Mouse (Mus musculus): ENCODE results near the gene Arf3. TPM values are rescaled to one million over a fixed set of nuclear protein-coding genes. Genes with fewer than 3 reads are reported as not detected.
"Not testable (repeated sequence)": the region's sequence is repeated elsewhere in the genome, so short reads cannot be mapped to it uniquely, and the experiment has no call there.

The Arf3 gene
- total RNA-seq (2022), result 10 to 100 TPM; 18.0 to 20.9 (median 19.1) TPM

- peak; percentile 93 for DNase-seq (ENCODE audit: low spot score)
Measured at GRCm38 (mm10) chr15:98762670-98763529, at the start of gene Arf3. Gene Arf3, minus strand, starts transcription at chr15:98763214.

DNA sequence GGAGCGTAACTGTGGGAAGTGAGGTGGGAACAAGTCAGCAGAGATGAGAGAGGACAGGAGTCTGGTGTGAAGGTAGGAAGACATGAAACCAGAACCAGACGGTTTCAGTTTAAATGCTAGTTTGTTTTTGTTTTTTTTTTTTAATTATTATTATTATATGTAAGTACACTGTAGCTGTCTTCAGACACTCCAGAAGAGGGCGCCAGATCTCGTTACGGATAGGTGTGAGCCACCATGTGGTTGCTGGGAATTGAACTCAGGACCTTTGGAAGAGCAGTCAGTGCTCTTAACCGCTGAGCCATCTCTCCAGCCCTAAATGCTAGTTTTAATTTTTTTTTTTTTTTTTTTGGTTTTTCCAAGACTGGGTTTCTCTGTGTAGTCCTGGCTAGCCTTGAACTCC, 47.2 kb upstream of the Arf3 start:
- DNase-seq (ENCODE audit: low spot score), result not testable (repeated sequence)

DNA sequence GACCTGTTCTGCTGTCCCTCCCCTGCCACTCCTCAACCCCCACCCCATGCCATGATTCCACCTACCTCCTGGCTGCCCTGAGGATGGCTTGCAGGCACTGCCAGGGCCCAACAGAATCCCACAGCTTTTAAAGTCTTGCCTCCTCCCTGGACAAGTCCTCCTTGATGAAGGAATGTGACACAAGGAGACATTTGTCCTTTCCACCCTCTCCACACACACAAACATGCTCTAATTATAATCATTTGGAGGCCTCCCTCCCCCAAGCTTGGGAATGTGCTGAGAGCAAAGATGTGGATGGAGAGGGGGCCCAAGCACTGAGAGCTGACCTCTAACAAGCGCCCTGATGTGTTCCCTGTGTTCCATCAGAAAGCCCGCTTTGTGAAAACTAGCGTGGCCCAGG, 46.4 kb upstream of the Arf3 start, which contains the start of gene Ddn:
Gene Ddn (minus strand): TSS at position 101 of the 400 bp plus-strand sequence.
- no peak for DNase-seq (ENCODE audit: low spot score)

- no peak for DNase-seq (ENCODE audit: low spot score)
Measured at GRCm38 (mm10) chr15:98808651-98809134, 45.7 kb upstream of the Arf3 start.

DNA sequence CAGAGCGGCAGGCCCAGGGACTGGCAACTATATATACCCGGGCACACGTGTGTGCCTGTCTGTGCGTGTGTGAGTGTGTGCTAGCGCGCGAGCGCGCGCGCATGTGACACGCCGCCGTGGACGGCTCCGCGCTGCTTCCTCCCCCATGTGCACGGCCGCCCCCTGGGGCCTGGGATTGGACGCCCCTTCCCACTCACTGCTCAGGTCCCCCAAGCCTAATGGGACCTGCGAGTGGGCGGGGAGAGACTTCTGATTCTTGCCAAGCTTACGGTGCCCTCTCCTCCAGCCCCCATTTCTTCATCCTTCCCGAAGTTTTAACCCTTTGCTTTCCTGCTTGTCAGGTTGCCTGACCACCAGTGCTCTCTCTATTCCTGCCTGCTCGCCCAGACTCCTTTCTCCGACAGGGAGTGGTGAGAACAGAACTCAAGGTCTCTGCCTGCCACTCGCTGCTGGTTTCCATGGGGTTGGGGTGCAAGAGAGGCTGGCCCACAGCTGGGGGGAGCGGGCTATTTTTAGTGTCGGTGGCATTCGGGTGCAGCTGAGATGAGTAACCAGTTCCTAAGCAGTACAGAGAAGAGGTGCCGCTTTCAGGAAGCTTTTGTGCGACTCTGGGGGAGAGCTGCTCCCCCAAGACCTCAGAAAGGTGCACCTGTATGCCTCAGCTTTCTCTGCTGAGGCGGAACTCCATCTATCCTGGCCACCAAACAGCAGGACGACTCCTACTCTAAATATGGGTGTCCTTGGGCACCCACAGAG, 45.1 kb upstream of the Arf3 start:
- no peak for DNase-seq (ENCODE audit: low spot score)

GRCm38 (mm10) chr15:98806809-98807770, 44.1 kb upstream of the Arf3 start:
- no peak for DNase-seq (ENCODE audit: low spot score)

- no peak for DNase-seq (ENCODE audit: low spot score)
Measured at GRCm38 (mm10) chr15:98806071-98806808, 43.2 kb upstream of the Arf3 start.

DNA sequence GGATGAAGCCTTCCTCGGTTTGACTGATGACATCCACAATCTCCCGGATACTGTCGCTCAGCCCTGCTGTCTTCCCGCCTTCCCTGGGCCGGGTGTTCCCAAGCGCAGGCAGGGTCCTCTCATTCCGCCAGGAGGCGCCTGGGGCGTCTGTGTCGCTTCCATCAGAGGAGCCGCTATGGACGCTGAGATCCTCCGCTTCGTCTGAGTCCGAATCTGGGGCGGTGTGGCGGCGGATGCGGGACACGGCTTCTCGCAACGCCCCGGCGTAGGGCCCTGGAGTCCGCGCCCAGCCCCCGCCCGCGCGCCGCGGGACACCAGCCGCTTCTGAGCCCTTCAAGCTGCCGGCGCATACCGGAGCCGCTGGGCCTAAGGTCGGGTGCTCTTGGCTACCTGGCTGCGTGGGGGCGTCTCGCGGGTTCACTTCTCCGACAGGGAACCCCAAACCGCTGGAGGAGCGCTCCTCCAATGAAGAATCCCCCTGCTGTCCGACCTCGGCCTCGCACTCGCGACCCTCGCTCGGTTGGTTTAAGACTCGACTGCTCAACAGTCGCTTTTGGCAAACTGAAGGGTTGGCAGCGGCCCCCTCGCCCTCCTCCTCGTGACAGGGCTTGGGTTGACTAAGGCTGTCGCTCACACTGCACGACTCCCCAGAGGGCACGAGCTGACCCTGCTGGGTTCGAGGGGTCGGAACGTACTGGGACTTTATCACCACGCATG, 42.5 kb upstream of the Arf3 start:
- peak; percentile 46 for DNase-seq (ENCODE audit: low spot score)

GRCm38 (mm10) chr15:98804054-98804453, 41.0 kb upstream of the Arf3 start:
- DNase-seq (ENCODE audit: low spot score), result peak; percentile 64

GRCm38 (mm10) chr15:98802926-98803325, 39.9 kb upstream of the Arf3 start:
- no peak for DNase-seq (ENCODE audit: low spot score)

DNA sequence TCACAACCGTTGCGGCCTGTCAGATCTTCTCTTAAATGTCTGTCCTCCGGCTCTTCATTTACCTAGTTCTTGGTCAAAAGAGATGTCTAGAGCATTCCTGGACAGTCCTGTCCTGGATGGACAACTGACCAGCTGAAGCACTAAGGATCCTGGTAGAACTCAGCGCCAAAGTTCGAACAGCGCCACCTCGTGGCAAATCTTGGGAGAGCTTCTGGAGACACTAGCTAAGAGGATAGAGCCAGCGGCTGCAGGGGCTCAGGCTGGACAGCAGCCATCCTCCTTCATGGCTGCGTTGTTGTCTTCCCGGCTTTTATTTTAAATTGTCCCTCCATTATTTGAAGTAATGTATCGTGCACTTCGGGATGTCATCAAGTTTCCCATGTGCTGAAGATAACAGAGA, 36.4 kb upstream of the Arf3 start:
- peak; percentile 65 for DNase-seq (ENCODE audit: low spot score)

DNA sequence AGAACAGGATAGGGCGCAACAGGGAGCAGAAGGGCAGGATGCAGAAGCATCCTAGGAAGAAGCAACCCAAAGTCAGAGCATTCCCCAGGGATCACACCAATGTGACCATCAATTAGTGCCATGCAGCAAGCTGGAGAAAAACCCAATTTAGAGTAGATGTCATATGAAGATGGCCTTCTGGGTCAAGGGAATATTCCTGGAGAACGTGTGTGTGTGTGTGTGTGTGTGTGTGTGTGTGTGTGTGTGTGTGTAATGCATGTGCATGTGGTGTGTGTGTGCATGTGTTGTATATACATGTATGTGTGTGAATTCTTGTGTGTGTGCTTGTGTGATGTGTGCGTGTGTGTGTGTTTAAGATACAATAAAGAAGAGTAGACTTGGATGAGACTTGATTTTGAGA, 35.9 kb upstream of the Arf3 start:
- DNase-seq (ENCODE audit: low spot score), result no peak

DNA sequence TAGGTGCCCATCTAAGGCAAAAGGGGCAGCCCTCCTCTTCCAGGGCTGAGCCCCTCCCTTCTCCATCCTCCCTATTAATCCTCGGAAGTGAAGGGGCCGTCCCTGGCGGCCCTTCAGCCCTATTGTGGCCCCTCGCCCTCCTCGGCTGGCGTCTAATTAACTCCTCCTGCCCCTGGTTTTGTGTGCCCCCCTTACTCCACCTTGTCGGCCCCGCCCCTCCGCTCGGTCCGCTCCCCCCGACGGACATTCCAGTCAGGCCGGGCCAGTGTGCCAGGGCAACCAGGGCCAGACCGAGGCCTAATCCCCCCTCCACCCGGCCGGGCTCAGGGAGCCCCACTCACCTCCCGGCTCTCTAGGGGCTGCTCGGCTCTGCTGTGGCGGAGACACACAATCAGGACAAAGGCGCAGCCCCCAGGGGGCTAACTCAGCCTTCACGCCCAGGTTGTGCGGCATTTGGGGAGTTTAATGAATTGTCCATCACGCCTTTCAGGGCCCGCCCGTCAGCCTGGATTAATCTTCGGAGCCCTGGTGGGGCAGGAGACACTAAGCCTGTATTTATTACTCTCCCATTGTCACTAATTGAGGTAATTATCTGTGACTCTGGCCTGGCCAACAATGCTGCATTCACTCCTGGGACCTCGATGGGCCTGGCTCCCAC, 35.0 kb upstream of the Arf3 start:
- DNase-seq (ENCODE audit: low spot score), result no peak

- DNase-seq (ENCODE audit: low spot score), result no peak
Measured at GRCm38 (mm10) chr15:98796803-98797595, 34.0 kb upstream of the Arf3 start.

- no peak for DNase-seq (ENCODE audit: low spot score)
Measured at GRCm38 (mm10) chr15:98793141-98793698, 30.2 kb upstream of the Arf3 start.

DNA sequence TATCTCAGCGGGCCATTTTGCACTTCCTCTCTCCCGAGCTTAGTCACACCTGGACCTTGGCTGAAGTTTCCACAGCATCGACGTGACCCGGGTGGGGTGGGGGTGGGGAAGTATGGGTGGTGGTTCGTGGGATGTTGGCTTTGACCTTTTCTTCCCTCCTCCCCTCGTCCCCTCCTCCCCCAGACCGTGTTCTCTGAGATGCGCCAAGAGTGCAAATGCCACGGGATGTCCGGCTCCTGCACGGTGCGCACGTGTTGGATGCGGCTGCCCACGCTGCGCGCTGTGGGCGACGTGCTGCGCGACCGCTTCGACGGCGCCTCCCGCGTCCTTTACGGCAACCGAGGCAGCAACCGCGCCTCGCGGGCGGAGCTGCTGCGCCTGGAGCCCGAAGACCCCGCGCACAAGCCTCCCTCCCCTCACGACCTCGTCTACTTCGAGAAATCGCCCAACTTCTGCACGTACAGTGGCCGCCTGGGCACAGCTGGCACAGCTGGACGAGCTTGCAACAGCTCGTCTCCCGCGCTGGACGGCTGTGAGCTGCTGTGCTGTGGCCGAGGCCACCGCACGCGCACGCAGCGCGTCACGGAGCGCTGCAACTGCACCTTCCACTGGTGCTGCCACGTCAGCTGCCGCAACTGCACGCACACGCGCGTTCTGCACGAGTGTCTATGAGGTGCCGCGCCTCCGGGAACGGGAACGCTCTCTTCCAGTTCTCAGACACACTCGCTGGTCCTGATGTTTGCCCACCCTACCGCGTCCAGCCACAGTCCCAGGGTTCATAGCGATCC, 29.4 kb upstream of the Arf3 start:
- no peak for DNase-seq (ENCODE audit: low spot score)

DNA sequence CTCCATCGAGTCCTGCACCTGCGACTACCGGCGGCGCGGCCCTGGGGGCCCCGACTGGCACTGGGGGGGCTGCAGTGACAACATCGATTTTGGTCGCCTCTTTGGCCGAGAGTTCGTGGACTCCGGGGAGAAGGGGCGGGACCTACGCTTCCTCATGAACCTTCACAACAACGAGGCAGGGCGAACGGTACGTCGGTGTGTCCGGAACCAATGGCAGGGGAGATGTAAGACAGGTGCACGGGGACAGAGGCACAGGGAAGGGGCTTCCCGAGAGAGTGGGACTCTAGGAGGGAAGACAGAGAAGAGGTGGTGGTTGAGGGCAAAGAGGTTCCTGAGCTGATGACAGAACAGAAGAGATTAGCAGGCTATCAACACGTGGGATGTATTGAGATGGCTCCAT, 28.8 kb upstream of the Arf3 start:
- no peak for DNase-seq (ENCODE audit: low spot score)

DNA sequence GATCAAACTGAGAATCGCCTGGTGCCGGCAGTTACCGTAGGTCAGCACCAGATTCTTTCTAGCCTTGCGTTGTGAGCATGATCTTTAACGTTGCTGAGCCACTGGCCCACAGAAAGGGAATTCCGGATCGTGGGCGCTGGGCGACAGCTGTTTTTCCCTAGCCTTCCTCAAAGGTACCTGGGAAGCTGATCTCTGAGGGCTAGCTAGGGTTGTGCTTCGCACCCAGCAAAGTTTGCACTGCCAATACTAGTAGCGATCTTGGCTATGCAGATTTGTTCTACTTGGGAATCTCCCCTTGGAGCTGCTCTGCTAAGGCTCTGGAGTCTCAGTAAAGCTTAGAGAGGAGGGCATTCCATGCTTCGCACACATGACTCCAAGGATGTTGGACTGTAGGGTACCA, 28.2 kb upstream of the Arf3 start:
- DNase-seq (ENCODE audit: low spot score), result no peak

All from heart, adult 8-10 months (tissue).